Mouse (Mus musculus): ENCODE results near the gene Cd44.

The Cd44 gene

GRCm38 (mm10) chr2:102913833-102914545 is 12.5 kb upstream of the Cd44 start:
- DNase-seq (ENCODE audit: low spot score), result no peak

- DNase-seq (ENCODE audit: low spot score), result no peak
These were observed 11.5 kb upstream of the Cd44 start for GRCm38 (mm10) chr2:102912951-102913350.

DNA sequence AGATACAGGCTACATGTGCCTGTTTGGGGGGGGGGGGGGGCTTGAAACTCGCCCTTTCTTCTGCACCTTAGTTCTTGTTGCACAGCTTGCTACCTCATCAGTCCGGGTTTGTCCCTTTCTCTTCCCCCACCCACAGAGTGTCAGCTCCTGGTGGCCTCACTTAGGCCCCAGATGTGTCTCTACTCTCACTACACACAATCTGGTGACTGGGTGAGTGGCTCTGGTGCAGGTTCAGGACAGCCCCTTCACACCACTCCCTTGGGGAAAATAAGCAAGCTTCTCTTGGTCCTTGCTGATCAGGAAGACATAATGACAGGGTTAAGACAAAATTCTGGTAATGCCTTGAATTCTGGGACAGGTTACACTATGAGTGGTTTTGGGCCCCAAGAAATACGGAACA is 11.0 kb upstream of the Cd44 start:
- no peak for DNase-seq (ENCODE audit: low spot score)

GRCm38 (mm10) chr2:102909403-102909802 is 7.9 kb upstream of the Cd44 start:
- DNase-seq (ENCODE audit: low spot score), result no peak

- DNase-seq (ENCODE audit: low spot score), result no peak
These were observed 4.1 kb upstream of the Cd44 start for GRCm38 (mm10) chr2:102905604-102906003.

DNA sequence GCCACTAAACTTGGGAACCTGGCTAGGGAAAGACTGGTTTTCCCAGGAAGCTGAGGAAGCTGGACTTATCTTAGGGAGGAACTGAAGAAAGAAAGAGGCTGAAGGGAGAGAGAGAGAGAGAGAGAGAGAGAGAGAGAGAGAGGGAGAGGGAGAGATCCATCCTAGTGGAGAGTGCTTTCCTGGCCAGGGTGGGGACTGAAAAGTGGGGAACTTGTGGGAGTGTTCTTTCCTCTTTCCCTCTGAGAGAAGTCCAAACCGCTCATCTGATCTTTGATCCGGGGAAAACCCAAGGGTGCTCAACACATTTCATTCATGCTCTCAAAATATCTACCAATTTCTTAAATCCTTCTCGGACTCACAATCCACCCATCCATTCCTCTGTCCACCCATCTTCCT is 361 bp upstream of the Cd44 start:
- DNase-seq (ENCODE audit: low spot score), result no peak

DNA sequence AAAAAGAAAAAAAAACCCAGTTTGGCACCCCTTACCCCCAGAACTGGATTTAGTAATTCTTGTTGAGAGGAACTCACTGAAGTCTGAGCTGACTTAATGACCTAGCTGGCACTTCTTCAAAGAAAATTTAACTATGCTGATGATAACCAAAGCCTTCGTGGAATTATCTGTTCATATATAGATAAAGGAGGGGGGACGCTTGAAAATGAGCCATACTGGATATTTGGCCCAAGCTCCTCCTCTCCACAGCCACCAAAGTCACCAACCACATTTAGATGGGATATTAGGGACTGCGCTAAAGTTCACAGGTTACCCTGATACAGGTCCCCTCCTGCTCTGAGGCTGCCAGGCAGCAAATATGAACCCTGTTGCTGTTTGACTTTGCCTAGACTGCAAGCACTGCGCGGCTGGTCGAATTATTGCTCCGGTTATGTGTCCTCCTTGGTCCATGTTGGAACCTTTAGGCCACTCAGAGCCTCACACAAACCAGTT is 1.2 kb downstream of the Cd44 start:
- no peak for DNase-seq (ENCODE audit: low spot score)

- DNase-seq (ENCODE audit: low spot score), result no peak
These were observed 2.2 kb downstream of the Cd44 start for GRCm38 (mm10) chr2:102899238-102899637.

- DNase-seq (ENCODE audit: low spot score), result no peak
These were observed 2.9 kb downstream of the Cd44 start for GRCm38 (mm10) chr2:102898585-102898984.

GRCm38 (mm10) chr2:102896154-102896553 is 5.3 kb downstream of the Cd44 start:
- no peak for DNase-seq (ENCODE audit: low spot score)

DNA sequence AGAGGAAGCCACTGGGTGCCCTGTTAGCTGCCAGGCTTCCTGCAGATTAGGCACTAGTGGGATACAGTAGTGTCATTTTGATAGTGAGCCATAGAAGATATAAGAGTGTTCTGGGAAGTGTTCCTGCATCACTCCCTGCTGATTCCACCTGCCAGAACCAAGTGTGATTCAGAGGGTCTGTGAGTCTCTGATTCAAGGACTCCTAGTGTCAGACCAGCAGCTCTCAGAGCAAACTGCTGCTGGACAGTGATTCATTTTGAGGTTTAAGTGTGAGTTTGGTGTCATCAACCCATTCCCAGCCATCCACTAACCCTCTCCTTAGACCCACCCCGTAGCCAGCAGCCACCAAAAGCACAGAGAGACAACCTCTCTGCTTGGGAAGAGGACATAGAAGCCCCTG is 6.3 kb downstream of the Cd44 start:
- DNase-seq (ENCODE audit: low spot score), result no peak

DNA sequence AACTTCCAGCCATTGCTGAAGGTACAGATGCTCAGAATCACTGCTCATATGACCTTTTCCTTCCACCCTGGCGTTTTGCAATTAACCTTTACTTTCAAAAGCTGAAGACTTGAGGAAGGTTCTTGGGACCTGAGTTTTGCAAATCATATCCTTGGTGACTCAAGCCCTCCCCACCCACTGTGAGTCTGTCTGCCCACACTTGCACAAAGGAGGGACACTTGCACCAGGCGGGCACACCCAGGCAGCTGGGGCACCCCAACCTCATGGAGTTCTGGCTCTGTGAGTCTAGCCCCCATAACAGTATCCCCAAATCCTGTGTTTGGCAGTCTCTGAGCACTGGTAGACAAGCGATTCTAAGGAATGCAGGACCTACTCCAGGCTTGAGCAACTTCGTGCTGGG is 6.7 kb downstream of the Cd44 start:
- no peak for DNase-seq (ENCODE audit: low spot score)

- no peak for DNase-seq (ENCODE audit: low spot score)
These were observed 12.7 kb downstream of the Cd44 start for GRCm38 (mm10) chr2:102888688-102889225.

- no peak for DNase-seq (ENCODE audit: low spot score)
These were observed 14.3 kb downstream of the Cd44 start for GRCm38 (mm10) chr2:102887137-102887536.

DNA sequence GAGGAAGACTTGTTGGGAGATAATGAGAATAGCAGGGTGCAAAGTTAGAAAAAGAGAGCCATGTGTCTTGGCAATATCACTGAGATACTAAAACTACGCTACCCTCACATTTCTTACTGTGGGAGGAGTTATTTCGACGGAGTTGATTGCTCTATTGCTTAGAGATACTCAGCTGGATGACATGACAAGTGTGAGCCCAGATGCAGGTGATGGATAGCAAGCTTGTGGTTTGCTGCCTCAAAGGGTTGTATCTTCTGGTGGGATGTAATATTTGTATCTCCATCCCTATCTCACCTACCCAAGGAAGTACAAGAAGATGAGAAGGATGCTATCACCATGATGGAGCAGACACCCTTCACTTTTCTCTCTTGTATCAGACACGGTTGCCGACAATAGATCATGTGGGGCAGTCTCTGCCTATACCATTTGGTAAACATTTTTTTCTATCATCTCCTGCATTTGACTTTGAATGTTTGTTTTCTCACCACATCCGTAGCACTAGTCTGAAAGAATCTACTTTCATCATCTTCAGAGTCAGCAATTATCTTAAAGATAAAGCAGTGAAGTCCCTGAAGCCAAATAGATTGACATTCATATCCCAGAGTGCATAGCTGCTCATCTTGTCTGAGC is 15.0 kb downstream of the Cd44 start:
- no peak for DNase-seq (ENCODE audit: low spot score)

DNA sequence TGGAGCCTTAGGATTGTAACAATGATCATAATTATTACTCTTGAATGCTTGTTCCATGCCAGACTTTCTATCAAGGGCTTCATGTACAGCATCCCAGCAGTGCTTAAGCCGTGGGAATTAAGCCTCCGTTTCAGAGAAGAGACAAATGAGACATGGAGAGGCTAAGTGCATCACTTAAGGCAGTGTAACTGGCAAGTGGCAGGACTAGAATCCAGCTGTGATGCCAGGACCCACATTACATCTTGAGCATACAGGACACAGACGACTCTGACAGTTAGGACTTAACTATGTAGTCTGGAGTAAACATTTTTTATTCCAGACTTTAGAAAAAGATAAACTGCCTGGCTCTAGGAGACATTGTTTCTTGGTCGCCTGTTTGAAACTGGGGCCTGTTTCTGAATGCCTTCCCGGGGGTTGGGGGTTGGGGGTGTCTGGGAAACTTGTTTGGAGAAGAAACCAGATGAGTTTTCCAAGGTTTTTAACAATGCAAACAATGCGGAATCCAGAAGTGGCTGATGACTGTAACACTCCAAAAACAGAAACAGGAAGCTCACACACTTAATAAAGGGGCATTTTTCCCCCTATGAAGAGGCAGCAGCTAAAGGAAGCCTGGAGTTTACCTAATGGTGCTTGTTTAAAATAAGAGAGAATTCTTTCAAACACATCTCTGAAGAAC is 18.7 kb downstream of the Cd44 start:
- DNase-seq (ENCODE audit: low spot score), result no peak

DNA sequence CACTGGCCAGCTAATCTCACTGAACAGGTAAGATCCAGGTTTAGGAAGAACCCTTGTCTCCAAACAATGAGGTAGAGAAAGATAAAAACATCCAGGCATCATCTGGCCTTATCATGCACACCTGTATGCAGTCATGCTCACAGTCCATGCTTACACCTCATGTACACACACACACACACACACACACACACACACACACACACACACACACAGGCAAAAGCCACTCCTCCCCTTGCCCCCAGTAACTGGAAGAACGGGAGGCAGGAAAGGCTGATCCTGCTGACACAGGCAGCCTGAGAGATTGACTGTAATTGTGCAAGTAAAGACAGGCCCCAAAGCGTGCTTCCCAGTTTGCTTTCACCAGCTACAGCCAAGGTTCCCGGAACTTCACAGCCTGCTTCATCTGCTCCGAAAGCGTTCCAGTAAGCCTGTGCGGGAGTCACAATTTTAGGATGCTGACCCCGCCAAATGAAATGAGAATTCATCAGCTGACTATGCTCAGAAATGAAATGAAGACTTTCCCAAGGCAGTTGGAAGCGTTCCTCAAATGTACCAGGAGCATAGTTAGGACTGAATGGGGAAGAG is 19.4 kb downstream of the Cd44 start:
- DNase-seq (ENCODE audit: low spot score), result no peak

- no peak for DNase-seq (ENCODE audit: low spot score)
These were observed 23.0 kb downstream of the Cd44 start for GRCm38 (mm10) chr2:102878513-102878912.

- DNase-seq (ENCODE audit: low spot score), result no peak
These were observed 24.0 kb downstream of the Cd44 start for GRCm38 (mm10) chr2:102877463-102877862.

- DNase-seq (ENCODE audit: low spot score), result no peak
These were observed 25.3 kb downstream of the Cd44 start for GRCm38 (mm10) chr2:102876141-102876540.

- no peak for DNase-seq (ENCODE audit: low spot score)
These were observed 27.6 kb downstream of the Cd44 start for GRCm38 (mm10) chr2:102873848-102874247.

DNA sequence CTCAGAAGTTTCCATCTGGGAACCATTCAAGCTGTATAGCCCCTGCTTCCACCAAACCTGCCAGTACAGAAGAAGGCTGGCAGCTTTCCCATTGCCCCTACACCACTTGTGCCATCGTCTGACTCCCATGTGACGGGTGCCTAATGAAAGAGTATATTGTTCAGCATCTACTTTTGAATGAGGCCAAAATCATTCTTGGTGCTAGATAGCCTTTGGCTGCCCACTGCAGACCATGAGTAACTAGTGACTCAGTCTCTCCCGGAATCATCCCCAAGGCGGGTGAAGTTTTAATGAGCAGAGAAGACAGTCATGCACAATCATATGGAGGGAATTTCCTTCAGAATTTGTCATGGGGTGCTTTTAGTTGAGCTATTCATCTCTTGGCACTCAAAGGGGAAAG is 28.3 kb downstream of the Cd44 start:
- DNase-seq (ENCODE audit: low spot score), result no peak

GRCm38 (mm10) chr2:102872436-102872835 is 29.0 kb downstream of the Cd44 start:
- DNase-seq (ENCODE audit: low spot score), result no peak

Data from layer of hippocampus, adult 9-10 months (tissue).